Mouse (Mus musculus) CH12.LX (cell line): ENCODE data around the gene Tm2d1. TPM values are rescaled to one million over a fixed set of nuclear protein-coding genes. Genes with fewer than 3 reads are reported as not detected.

Experiments
- DNase-seq: peaks from one replicate; pipeline ENCODE4 v3.0.0-alpha.2; 2013; ENCODE audit errors: extremely low read depth
- H3K27ac ChIP-seq: 2 replicates; pipeline ENCODE4 v1.5.1; 2012; ENCODE audit warnings: low read depth, mild to moderate bottlenecking, control low read depth, moderate library complexity; ENCODE audit not compliant: insufficient read depth
- H3K27me3 ChIP-seq: replicated peaks from 2 replicates; pipeline ENCODE3; 2012; ENCODE audit warnings: inconsistent platforms
- H3K36me3 ChIP-seq, 2 experiments: replicated peaks in 1 of 2; 2 replicates each; pipeline versions ENCODE3 to v1.6.1; 2012; ENCODE audit warnings: inconsistent platforms in 1 of 2, low read length in 1 of 2, mild to moderate bottlenecking in 1 of 2, mixed read lengths in 1 of 2, moderate library complexity in 1 of 2; ENCODE audit not compliant: control insufficient read depth in 1 of 2, insufficient read depth in 1 of 2
- H3K4me1 ChIP-seq, 2 experiments: 2 replicates each; pipeline ENCODE4 v1.6.1; 2012; ENCODE audit warnings: inconsistent platforms in 1 of 2, moderate library complexity in 1 of 2; ENCODE audit not compliant: insufficient read depth in 2 of 2, control insufficient read depth in 1 of 2
- H3K4me2 ChIP-seq: 2 replicates; pipeline ENCODE4 v1.6.1; 2012; ENCODE audit warnings: low read depth, mild to moderate bottlenecking, control low read depth; ENCODE audit not compliant: poor library complexity, insufficient read depth, severe bottlenecking
- H3K4me3 ChIP-seq, 3 experiments: fragments of 150-350 bp in 1 of 3; sonication (generic) in 1 of 3; replicated peaks in 1 of 3; 2 replicates each; pipeline versions ENCODE3 to v1.5.1; 2011 to 2012; ENCODE audit warnings: low read depth in 2 of 3, low read length in 2 of 3, mild to moderate bottlenecking in 2 of 3, moderate library complexity in 2 of 3, control low read depth in 1 of 3, improper control_type of control experiment in 1 of 3, inconsistent platforms in 1 of 3, mixed read lengths in 1 of 3; ENCODE audit not compliant: poor library complexity in 1 of 3
- H3K79me2 ChIP-seq: replicated peaks from 2 replicates; pipeline ENCODE4 v1.6.1; 2012; ENCODE audit warnings: mild to moderate bottlenecking, moderate library complexity; ENCODE audit not compliant: control insufficient read depth, poor library complexity, insufficient read depth, severe bottlenecking; ENCODE audit errors: extremely low read depth
- H3K9ac ChIP-seq: 2 replicates; pipeline ENCODE4 v1.6.1; 2012; ENCODE audit warnings: low read depth, mild to moderate bottlenecking, control low read depth, moderate library complexity; ENCODE audit not compliant: insufficient read depth
- H3K9me3 ChIP-seq: replicated peaks from 2 replicates; pipeline ENCODE3; 2012; ENCODE audit warnings: low read length, inconsistent platforms, mixed read lengths
- BHLHE40 ChIP-seq: IDR thresholded peaks from 2 replicates; pipeline ENCODE4 v1.6.1; 2011; ENCODE audit warnings: mild to moderate bottlenecking, low read depth, low read length, improper control_type of control experiment
- CHD1 ChIP-seq: IDR thresholded peaks from 2 replicates; pipeline ENCODE4 v1.6.1; 2012; ENCODE audit warnings: low read depth, low read length, improper control_type of control experiment, inconsistent platforms
- CHD2 ChIP-seq: IDR thresholded peaks from 2 replicates; pipeline ENCODE4 v1.6.1; 2011; ENCODE audit warnings: low read length, improper control_type of control experiment
- E2F4 ChIP-seq: IDR thresholded peaks from 2 replicates; pipeline ENCODE4 v1.6.1; 2011; ENCODE audit warnings: low read depth, low read length, improper control_type of control experiment; ENCODE audit not compliant: insufficient replicate concordance
- ELF1 ChIP-seq: IDR thresholded peaks from 2 replicates; pipeline ENCODE4 v1.6.1; 2014; ENCODE audit warnings: low read depth, mild to moderate bottlenecking, inconsistent platforms, low read length, improper control_type of control experiment
- EP300 ChIP-seq: IDR thresholded peaks from 2 replicates; pipeline ENCODE4 v1.6.1; 2011; ENCODE audit warnings: low read length, improper control_type of control experiment
- ETS1 ChIP-seq: conservative IDR thresholded peaks from 2 replicates; pipeline ENCODE4 v1.6.1; 2012; ENCODE audit warnings: low read depth, mild to moderate bottlenecking, inconsistent platforms, low read length, improper control_type of control experiment, moderate library complexity
- KAT2A ChIP-seq: IDR thresholded peaks from 2 replicates; pipeline ENCODE4 v1.6.1; 2012; ENCODE audit warnings: low read length, improper control_type of control experiment, inconsistent platforms; ENCODE audit not compliant: insufficient replicate concordance
- MEF2A ChIP-seq: IDR thresholded peaks from 2 replicates; pipeline ENCODE4 v1.6.1; 2014; ENCODE audit warnings: low read depth, mild to moderate bottlenecking, inconsistent platforms, low read length, improper control_type of control experiment, borderline replicate concordance
- MXI1 ChIP-seq: IDR thresholded peaks from 2 replicates; pipeline ENCODE4 v1.6.1; 2011; ENCODE audit warnings: mild to moderate bottlenecking, low read depth, low read length, improper control_type of control experiment
- NELFE ChIP-seq: IDR thresholded peaks from 2 replicates; pipeline ENCODE4 v1.6.1; 2011; ENCODE audit warnings: low read depth, low read length, improper control_type of control experiment
- NRF1 ChIP-seq: IDR thresholded peaks from 2 replicates; pipeline ENCODE4 v1.6.1; 2014; ENCODE audit warnings: low read depth, mild to moderate bottlenecking, inconsistent platforms, low read length, improper control_type of control experiment, moderate library complexity
- PAX5 ChIP-seq: IDR thresholded peaks from 2 replicates; pipeline ENCODE4 v1.6.1; 2012; ENCODE audit warnings: low read length, inconsistent platforms, mixed read lengths
- POLR2A ChIP-seq: IDR thresholded peaks from 2 replicates; pipeline ENCODE4 v1.6.1; 2011; ENCODE audit warnings: low read depth, mild to moderate bottlenecking, improper control_type of control experiment, low read length
- RAD21 ChIP-seq: IDR thresholded peaks from 2 replicates; pipeline ENCODE4 v1.6.1; 2011; ENCODE audit warnings: low read depth, mild to moderate bottlenecking, low read length, improper control_type of control experiment, moderate library complexity
- RCOR1 ChIP-seq: conservative IDR thresholded peaks from 2 replicates; pipeline ENCODE4 v1.6.1; 2012; ENCODE audit warnings: low read depth, mild to moderate bottlenecking, inconsistent platforms, low read length, improper control_type of control experiment
- SIN3A ChIP-seq: IDR thresholded peaks from 2 replicates; pipeline ENCODE4 v1.6.1; 2012; ENCODE audit warnings: low read length, improper control_type of control experiment, inconsistent platforms
- SMC3 ChIP-seq: IDR thresholded peaks from 2 replicates; pipeline ENCODE4 v1.6.1; 2011; ENCODE audit warnings: low read depth, low read length, improper control_type of control experiment
- USF1 ChIP-seq: IDR thresholded peaks from 2 replicates; pipeline ENCODE4 v1.6.1; 2014; ENCODE audit warnings: low read depth, mild to moderate bottlenecking, inconsistent platforms, low read length, improper control_type of control experiment
- USF2 ChIP-seq: conservative IDR thresholded peaks from 2 replicates; pipeline ENCODE4 v1.6.1; 2011; ENCODE audit warnings: low read depth, low read length, improper control_type of control experiment
- ZC3H11A ChIP-seq: IDR thresholded peaks from 2 replicates; pipeline ENCODE4 v1.6.1; 2012; ENCODE audit warnings: low read depth, mild to moderate bottlenecking, inconsistent platforms, low read length, improper control_type of control experiment
- ZKSCAN1 ChIP-seq: IDR thresholded peaks from 2 replicates; pipeline ENCODE4 v1.6.1; 2012; ENCODE audit warnings: low read depth, inconsistent platforms, low read length, improper control_type of control experiment, borderline replicate concordance
- ZMIZ1 ChIP-seq: IDR thresholded peaks from 2 replicates; pipeline ENCODE4 v1.6.1; 2012; ENCODE audit warnings: low read depth, mild to moderate bottlenecking, inconsistent platforms, low read length, improper control_type of control experiment
- ZNF384 ChIP-seq: IDR thresholded peaks from 2 replicates; pipeline ENCODE4 v1.6.1; 2012; ENCODE audit warnings: low read depth, low read length, improper control_type of control experiment, inconsistent platforms
- dilution Hi-C: fragments of 300-500 bp; cut with MboI; formaldehyde crosslinking; loops from 2 replicates; pipeline ENCODE4 v1.14.3; 2020; ENCODE audit warnings: low sequenced_read_pairs; ENCODE audit not compliant: extremely low pct_unique_long_range_greater_than_20kb, extremely low pct_ligation_motif_present
- in situ Hi-C: fragments of 300-500 bp; cut with MboI; formaldehyde crosslinking; loops from 3 replicates; pipeline ENCODE4 v1.14.3; 2019; ENCODE audit warnings: low sequenced_read_pairs, low pct_ligation_motif_present, low pct_unique_long_range_greater_than_20kb, mixed read lengths
- polyA plus RNA-seq: library from polyadenylated mRNA; unstranded; fragments of >175 nt; gene quantifications from 2 replicates; pipeline ENCODE4 v1.2.1, GENCODE M21; 2012; ENCODE audit warnings: low read depth; ENCODE audit not compliant: insufficient read length
- total RNA-seq, 2 experiments: library from RNA; depleted of rRNA; stranded (reverse); fragments of 300-350 nt in 1 of 2; fragments of >200 nt in 1 of 2; gene quantifications; 2 replicates each; pipeline ENCODE4 v1.2.3; 2012 to 2014

Tm2d1 gene
- total and polyA plus RNA-seq, 3 experiments: 14.8 to 54.9 (median 37.1) TPM

GRCm38 (mm10) chr4:98401584-98401962, 18.5 kb upstream of the Tm2d1 start:
- dilution Hi-C loops (no loop called here), in situ Hi-C loops (no loop called here)
- no peaks in the 10 kb centered on the region for H3K9me3 ChIP-seq
- no peaks in the 10 kb centered on the region for H3K27me3 ChIP-seq
- no peaks in the 10 kb centered on the region for H3K36me3 ChIP-seq
- H3K27ac ChIP-seq: no peak overlapping the region
- H3K9ac ChIP-seq: no peak overlapping the region
- no peaks in the 10 kb centered on the region for H3K79me2 ChIP-seq
- no peak for DNase-seq
- H3K4me3 ChIP-seq: no peak overlapping the region
- TF ChIP-seq POLR2A (no peak), ZMIZ1 (no peak), BHLHE40 (no peak), PAX5 (no peak), MXI1 (no peak), RAD21 (no peak), ETS1 (no peak), RCOR1 (no peak), EP300 (no peak), SMC3 (no peak), NELFE (no peak), USF1 (no peak), MEF2A (no peak), KAT2A (no peak), CHD2 (no peak), CHD1 (no peak), E2F4 (no peak), SIN3A (no peak), NRF1 (no peak), ZNF384 (no peak)
- no peak overlapping the region for H3K4me2 ChIP-seq
- H3K4me1 ChIP-seq: no peaks in the 10 kb centered on the region

- no peak overlapping the region for H3K27ac ChIP-seq
- no peaks in the 10 kb centered on the region for H3K36me3 ChIP-seq
- in situ Hi-C loops: no loop called here
- H3K4me2 ChIP-seq: no peak overlapping the region
- peaks cover 1% of the 10 kb centered on the region for H3K9me3 ChIP-seq
- dilution Hi-C loops: no loop called here
- H3K4me3 ChIP-seq: no peak overlapping the region
- H3K79me2 ChIP-seq: no peaks in the 10 kb centered on the region
- no peak for DNase-seq
- TF ChIP-seq ZKSCAN1 (no peak), USF2 (no peak), BHLHE40 (no peak), CHD2 (no peak), POLR2A (no peak), ZC3H11A (no peak), ELF1 (no peak)
- H3K27me3 ChIP-seq: no peaks in the 10 kb centered on the region
- no peak overlapping the region for H3K9ac ChIP-seq
- H3K4me1 ChIP-seq: no peaks in the 10 kb centered on the region
Observed at GRCm38 (mm10) chr4:98400926-98401583, 17.9 kb upstream of the Tm2d1 start.
